Mouse (Mus musculus): ENCODE measurements around the gene Slc15a2.

GRCm38 (mm10) chr16:36771244-36771643 lies 13.5 kb downstream of the Slc15a2 start:
- no peak for TF ChIP-seq CTCF (IDR thresholded peaks at IDR 0.05; ENCODE audit: low read depth)
- TF ChIP-seq EP300 (IDR thresholded peaks at IDR 0.05; ENCODE audit: low read depth) = no peak
